Mouse (Mus musculus): ENCODE measurements at regions not wholly inside any gene's neighbourhood (a gene's known extent, or its start where the extent isn't known, plus 50 kb on each side); places are given as distances from the start of the nearest gene placed in this dataset.

GRCm38 (mm10) chrX:10984894-10985293 is 270.1 kb downstream of the Mid1ip1 start:
- no peak for DNase-seq (ENCODE audit: extremely low spot score, low spot score)

- DNase-seq (ENCODE audit: extremely low spot score, low spot score) = no peak
These were observed 277.0 kb downstream of the Mid1ip1 start for GRCm38 (mm10) chrX:10991871-10992210.

- peak; percentile 43 for DNase-seq (ENCODE audit: extremely low spot score, low spot score)
These were observed 277.6 kb downstream of the Mid1ip1 start for GRCm38 (mm10) chrX:10992211-10993004.

DNA sequence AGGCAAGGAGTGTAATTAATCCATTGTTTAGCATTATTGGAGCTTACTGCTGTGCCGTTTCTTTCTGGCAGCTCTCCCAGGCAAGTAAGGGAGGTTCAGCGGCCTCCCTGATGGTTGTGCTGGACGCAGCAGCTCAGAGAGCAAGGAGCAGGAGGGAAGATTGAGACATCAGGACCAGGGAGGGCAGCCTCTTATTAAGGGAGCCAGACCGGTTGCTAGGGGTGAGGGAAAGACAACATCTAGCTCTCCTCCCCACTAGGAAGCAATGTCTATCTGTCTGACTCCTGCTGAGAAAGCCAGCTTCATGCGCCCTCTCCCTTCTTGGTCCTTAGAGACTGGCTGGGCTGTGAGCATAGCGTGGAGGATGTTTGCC is 278.2 kb downstream of the Mid1ip1 start:
- peak; percentile 15 for DNase-seq (ENCODE audit: extremely low spot score, low spot score)

GRCm38 (mm10) chrX:10994910-10995309 is 280.1 kb downstream of the Mid1ip1 start:
- DNase-seq (ENCODE audit: extremely low spot score, low spot score) = no peak

GRCm38 (mm10) chrX:11001180-11001579 is 286.4 kb downstream of the Mid1ip1 start:
- DNase-seq (ENCODE audit: extremely low spot score, low spot score) = no peak

- no peak for DNase-seq (ENCODE audit: extremely low spot score, low spot score)
These were observed 259.8 kb upstream of the H2al1a start for GRCm38 (mm10) chrX:11039278-11039677.

DNA sequence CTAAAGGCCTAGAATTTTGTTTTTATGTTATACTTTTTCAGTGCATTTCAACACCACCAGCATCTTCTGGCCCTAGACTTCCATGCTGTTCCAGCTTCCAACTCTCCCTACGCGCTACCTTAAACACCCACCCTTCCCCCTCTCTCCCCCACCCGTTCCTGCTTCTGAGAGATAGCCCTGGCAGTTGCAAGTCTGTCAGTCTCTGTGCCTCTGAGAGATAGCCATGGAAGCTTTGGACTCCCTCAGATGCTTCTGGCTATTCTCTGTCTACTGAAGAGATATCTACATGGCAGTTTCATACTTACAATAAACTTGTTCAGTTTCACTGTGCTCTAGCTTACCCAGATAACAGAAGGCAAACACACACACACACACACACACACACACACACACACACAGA is 252.3 kb upstream of the H2al1a start:
- DNase-seq (ENCODE audit: extremely low spot score, low spot score) = no peak

DNA sequence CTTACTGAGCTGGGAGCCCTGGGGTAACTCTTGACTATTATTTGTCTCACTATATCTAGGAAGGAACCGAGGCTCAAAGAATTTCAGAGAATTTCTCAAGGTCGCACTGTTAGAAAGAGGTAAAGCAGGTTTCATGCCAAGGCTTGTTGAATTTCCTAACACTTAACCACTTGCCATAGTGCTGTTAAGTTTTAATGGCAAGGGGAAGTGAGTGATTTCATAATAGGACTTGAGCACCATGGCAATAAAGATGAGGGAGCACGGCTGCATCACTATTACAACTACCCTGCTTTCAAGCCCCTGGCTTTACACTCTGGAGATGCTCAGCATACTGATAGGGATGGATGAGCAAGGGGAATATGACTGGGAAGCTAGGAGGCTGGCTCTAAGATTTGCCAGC is 216.9 kb upstream of the H2al1a start:
- DNase-seq (ENCODE audit: extremely low spot score, low spot score) = no peak

DNA sequence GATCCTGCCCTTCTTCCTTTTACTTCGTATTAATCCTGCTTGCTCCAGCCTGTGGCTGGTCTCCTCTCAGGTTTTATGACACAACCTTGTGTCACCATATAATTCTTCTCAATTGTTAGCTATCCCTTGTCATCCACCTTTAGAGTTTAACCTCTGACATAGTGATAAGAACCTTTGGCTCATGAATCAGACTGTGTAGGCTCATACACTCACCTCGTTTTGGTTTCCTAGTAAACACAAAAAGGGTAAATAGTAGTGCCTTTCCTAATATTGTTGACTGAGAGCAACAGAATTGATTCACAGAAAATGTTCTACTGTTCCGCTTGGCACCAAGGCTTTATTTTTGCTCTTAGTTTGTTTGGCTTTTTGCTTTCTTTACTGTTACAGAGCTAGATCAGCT is 216.2 kb upstream of the H2al1a start:
- no peak for DNase-seq (ENCODE audit: extremely low spot score, low spot score)

DNA sequence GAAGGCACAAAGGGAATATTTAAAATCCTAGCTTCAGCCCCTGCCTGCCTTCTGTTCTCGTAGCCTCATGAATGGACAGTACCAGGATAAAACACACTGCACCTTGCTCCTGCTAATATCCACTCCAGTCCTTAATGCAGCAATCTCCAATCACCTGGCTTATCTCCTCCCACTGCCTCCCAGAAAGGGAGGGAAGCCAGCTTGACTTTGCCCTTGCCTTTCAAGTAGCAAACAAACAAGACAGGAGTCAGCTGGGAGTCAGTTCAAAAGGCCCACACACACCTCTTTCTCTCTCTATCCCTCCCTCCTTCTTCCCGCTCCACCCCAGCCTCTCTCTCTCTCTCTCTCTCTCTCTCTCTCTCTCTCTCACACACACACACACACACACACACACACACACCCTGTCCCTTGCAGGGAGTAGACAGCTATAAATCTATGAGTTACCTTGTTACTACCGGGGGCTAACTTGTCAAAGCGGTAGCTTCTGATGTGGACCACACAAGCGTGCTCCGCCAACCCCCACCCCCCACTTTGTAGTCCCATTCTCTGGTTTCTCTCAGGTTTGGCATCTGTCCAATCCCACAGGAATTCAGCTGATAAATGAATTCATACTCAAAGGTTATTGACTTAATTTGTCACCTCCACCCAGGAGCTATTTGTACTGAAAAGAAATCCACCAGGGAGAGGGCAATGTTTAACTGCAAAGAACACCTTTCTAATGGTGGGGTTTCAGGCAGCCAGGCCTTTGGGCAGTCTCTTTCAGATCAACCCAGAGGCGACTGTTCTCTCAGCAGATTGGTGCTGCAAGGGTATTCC is 212.6 kb upstream of the H2al1a start:
- no peak for DNase-seq (ENCODE audit: extremely low spot score, low spot score)

GRCm38 (mm10) chrX:11087913-11088312 is 211.1 kb upstream of the H2al1a start:
- DNase-seq (ENCODE audit: extremely low spot score, low spot score) = peak; percentile 24

GRCm38 (mm10) chrX:11088506-11088905 is 210.6 kb upstream of the H2al1a start:
- no peak for DNase-seq (ENCODE audit: extremely low spot score, low spot score)

GRCm38 (mm10) chrX:11090432-11090831 is 208.6 kb upstream of the H2al1a start:
- DNase-seq (ENCODE audit: extremely low spot score, low spot score) = peak; percentile 38

GRCm38 (mm10) chrX:11097581-11098254 is 201.3 kb upstream of the H2al1a start:
- DNase-seq (ENCODE audit: extremely low spot score, low spot score) = no peak

- DNase-seq (ENCODE audit: extremely low spot score, low spot score) = no peak
These were observed 200.7 kb upstream of the H2al1a start for GRCm38 (mm10) chrX:11098366-11098765.

DNA sequence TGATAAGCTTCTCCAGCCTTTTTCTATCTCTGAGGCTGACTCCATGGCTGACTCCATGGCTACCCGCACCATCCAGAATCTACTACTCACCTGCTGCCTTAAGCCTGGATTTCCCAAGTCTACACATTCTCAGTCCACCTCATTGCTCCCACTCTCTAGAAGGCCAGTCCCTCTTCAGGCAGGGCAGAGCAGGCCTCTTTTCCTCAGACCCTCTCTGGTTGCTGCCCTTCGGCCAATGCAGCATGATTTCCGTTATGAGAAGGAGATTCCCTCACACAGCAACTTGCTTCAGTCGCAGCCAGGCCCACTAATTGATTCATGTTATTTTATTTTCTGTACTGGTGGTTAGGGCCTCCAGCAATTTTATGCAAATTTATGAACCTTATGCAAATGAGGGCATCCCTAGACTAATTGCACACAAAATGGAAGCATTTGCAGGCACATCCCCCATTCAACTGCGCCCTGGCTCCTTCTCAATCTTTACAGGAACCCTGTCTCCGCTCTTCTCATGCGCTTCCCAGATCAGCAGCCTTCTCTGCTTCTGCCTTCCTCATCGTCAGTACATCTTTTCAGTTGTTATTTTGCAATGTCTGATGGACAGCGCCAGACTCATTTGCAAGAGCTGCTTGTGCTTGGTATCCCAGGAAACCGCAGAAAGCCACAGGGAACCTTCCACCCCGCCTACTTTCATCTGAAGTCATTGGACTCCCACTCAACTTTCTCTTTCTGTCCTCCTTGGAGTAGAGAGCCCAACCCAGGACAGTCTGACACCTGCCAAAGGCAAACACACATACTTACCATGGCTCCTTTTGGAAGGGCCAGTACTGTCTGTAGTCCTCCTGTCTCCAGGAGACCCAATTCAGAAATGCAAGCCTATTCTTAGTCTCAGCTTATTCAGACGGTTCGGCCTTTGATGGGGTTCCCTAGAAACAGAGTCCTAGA is 199.6 kb upstream of the H2al1a start:
- DNase-seq (ENCODE audit: extremely low spot score, low spot score) = no peak

GRCm38 (mm10) chrX:11100935-11101334 is 198.1 kb upstream of the H2al1a start:
- no peak for DNase-seq (ENCODE audit: extremely low spot score, low spot score)

DNA sequence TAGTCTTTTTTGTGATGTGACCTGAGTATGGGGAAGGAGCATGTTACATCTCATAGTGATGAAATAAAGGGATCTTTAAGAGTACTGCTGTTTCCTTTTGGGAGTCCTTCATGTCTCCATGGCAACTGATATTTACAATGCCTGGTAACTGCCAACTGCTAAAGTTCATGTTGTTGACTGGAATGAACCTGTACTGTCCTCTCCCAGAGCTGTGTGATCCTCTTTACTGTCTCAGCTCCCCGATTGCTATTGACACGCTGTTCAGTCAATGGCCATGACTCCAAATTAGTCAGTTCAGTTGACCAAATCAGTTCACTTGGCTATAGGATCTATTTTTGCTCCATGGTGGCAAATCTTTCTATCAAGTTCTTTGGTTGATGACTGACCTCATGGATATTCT is 167.8 kb upstream of the H2al1a start:
- DNase-seq (ENCODE audit: extremely low spot score, low spot score) = no peak

DNA sequence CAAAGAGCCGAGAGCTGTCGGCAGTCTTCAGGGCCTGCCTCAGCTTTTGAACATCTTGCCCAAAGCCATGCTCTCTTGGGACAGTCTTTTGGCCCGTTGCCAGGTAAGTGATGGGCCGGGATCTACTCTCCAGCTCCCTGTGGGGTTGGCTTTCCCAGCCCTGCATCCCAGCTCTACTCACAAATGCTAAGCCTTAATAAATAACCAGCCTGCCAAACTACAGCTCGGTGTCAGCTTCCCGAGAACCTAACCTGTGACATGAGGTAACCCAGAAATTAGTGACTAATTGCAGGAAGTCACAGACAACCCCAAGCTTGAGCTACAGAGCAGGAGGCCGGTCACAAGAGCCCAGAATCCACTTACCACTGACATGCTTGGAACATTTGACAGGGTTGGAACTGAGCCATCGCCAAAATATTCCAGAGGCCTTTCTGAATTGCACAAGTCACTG is 159.1 kb upstream of the H2al1a start:
- no peak for DNase-seq (ENCODE audit: extremely low spot score, low spot score)

DNA sequence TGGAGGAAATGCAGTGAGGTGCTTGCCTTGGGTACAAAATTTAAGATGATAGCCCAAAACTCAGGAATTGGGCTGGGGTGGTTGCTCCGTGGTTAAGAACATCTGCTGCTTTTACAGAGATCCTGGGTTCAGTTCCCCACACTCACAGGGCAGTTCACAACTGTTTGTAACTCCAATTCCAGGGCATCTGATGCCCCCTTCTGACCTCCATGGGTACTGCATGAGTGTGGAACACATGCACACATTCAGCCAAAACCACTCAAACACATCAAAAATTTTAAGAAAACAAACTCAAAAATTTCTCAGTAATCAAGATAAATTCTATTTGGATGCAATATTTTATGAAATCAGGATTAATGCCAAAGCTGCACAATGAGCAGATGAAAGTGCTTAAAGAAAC is 157.8 kb upstream of the H2al1a start:
- no peak for DNase-seq (ENCODE audit: extremely low spot score, low spot score)

Measured in neural tube, embryonic 10.5 days (tissue).